Mouse (Mus musculus): ENCODE measurements at regions not wholly inside any gene's neighbourhood (a gene's known extent, or its start where the extent isn't known, plus 50 kb on each side); places are given as distances from the start of the nearest gene placed in this dataset.
A peak's percentile ranks its signal among the peaks of the same experiment; 100 is the strongest.

GRCm38 (mm10) chr15:103627085-103627484, 62.2 kb upstream of the Glycam1 start:
- no peak overlapping the region for H3K27ac ChIP-seq (replicated peaks)
- ATAC-seq (ENCODE audit: low FRiP score, low read depth) = peak; percentile 85

More at GRCm38 (mm10) chr15:103627085-103627484, 62.2 kb upstream of the Glycam1 start:
- Histone ChIP-seq H3K4me1 (replicated peaks) (no peaks in the 10 kb centered on the region), H3K4me2 (no peak overlapping the region), H3K9ac (no peak overlapping the region), H3K4me3 (no peak overlapping the region), H3K36me3 (no peaks in the 10 kb centered on the region), H3K9me3 (no peaks in the 10 kb centered on the region), H3K27me3 (no peaks in the 10 kb centered on the region)
- WGBS = 25% methylated on average over 1 of the region's 1 CpGs
